Mouse (Mus musculus) forebrain, embryonic 11.5 days (tissue): Measurements from ENCODE around the gene Sh3bp4. TPM values are rescaled to one million over a fixed set of nuclear protein-coding genes. Genes with fewer than 3 reads are reported as not detected.

Source experiments
- ATAC-seq: fragments of 200-750 bp; cut with Nextera tagmentation; replicated peaks from 2 replicates; pipeline ENCODE4 v1.8.0; 2017; ENCODE audit warnings: moderate TSS enrichment; ENCODE audit not compliant: low FRiP score
- DNase-seq: peaks from one replicate; pipeline ENCODE4 v3.0.0-alpha.2; 2017; ENCODE audit warnings: low spot score
- H3K27ac ChIP-seq: fragments of 300-500 bp; sonication (generic); 2 replicates; pipeline ENCODE4 v1.5.1; 2014; ENCODE audit warnings: low read depth, low read length
- H3K27me3 ChIP-seq: fragments of 300-500 bp; sonication (generic); 2 replicates; pipeline ENCODE4 v1.6.1; 2014; ENCODE audit warnings: mild to moderate bottlenecking, low read length, mixed read lengths; ENCODE audit not compliant: control insufficient read depth, insufficient read depth
- H3K36me3 ChIP-seq: fragments of 300-500 bp; sonication (generic); 2 replicates; pipeline ENCODE4 v1.6.1; 2014; ENCODE audit warnings: mild to moderate bottlenecking, low read length, moderate library complexity, mixed read lengths; ENCODE audit not compliant: control insufficient read depth, insufficient read depth
- H3K4me1 ChIP-seq: fragments of 300-500 bp; sonication (generic); replicated peaks from 2 replicates; pipeline ENCODE4 v1.6.1; 2014; ENCODE audit warnings: low read length, mixed read lengths; ENCODE audit not compliant: control insufficient read depth, insufficient read depth
- H3K4me2 ChIP-seq: fragments of 300-500 bp; sonication (generic); 2 replicates; pipeline ENCODE4 v1.6.1; 2014; ENCODE audit warnings: low read depth, mild to moderate bottlenecking, low read length, moderate library complexity, mixed read lengths; ENCODE audit not compliant: severe bottlenecking
- H3K4me3 ChIP-seq: fragments of 300-500 bp; sonication (generic); 2 replicates; pipeline ENCODE4 v1.5.1; 2014; ENCODE audit warnings: low read depth, low read length
- H3K9ac ChIP-seq: fragments of 300-500 bp; sonication (generic); 2 replicates; pipeline ENCODE4 v1.6.1; 2014; ENCODE audit warnings: low read length
- H3K9me3 ChIP-seq: fragments of 300-500 bp; sonication (generic); 2 replicates; pipeline ENCODE4 v1.6.1; 2016; ENCODE audit warnings: low read length, mixed read lengths; ENCODE audit not compliant: control insufficient read depth
- WGBS: fragments of 180-500 bp; shearing (Covaris S2); extraction: QIAGEN DNeasy Blood & Tissue Kit; methylation state at CpG from one replicate; pipeline ENCODE4 v1.1.7; 2014; 5-methylcytosine and 5-hydroxymethylcytosine counted together
- polyA plus RNA-seq: library from polyadenylated mRNA; unstranded; fragments of >200 nt; fragmentation: Nextera tagmentation; extraction: Ambion mirVana; gene quantifications from 2 replicates; pipeline ENCODE4 v1.2.1, GENCODE M21; 2014

Sh3bp4 gene
- polyA plus RNA-seq, 1 experiment from 2014 or later, result 29.3 TPM

GRCm38 (mm10) chr1:89082171-89082882 lies 12.1 kb downstream of the Sh3bp4 start:
- Histone ChIP-seq H3K9ac (no peak overlapping the region), H3K36me3 (no peaks in the 10 kb centered on the region), H3K9me3 (no peaks in the 10 kb centered on the region), H3K27ac (no peak overlapping the region), H3K4me3 (no peak overlapping the region), H3K27me3 (no peaks in the 10 kb centered on the region), H3K4me2 (no peak overlapping the region), H3K4me1 (peaks cover 4% of the 10 kb centered on the region; the same call in 1 of the 2 replicates)
- WGBS, result 58% methylated on average over 14 of the region's 14 CpGs
- DNase-seq (no peak), ATAC-seq (no peak)

DNA sequence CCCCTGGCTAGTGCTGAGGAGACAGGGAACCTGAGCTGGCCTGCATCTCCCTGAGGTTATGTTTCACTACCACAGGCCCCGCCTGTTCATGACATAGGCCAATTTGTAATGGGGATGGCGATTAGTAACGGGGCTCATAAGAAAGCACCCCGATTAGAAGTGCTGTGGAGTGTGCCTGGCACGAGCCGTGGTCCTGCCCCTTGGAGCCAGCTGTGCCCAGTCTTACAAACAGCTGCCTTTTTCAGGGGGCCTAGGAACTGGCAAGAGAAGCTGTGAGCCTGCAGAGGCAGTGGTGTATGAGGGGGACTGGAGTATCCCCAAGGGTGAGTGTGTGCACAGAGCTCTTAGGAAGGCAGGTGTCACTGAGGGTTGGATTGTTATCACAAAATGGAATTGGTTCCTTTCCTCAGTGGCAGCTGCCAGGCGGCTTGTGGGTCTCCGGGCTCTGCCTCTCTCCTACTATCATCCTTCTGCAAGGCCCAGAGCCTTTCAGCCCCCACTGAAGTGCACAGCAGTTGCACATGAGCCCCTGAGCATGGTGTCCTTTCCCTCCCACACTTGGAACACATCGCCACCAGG lies 16.4 kb downstream of the Sh3bp4 start:
- Histone ChIP-seq H3K9me3 (no peaks in the 10 kb centered on the region), H3K4me3 (no peak overlapping the region), H3K27ac (no peak overlapping the region), H3K27me3 (no peaks in the 10 kb centered on the region), H3K36me3 (no peaks in the 10 kb centered on the region), H3K4me2 (no peak overlapping the region), H3K4me1 (peaks cover 3% of the 10 kb centered on the region; the same call in 1 of the 2 replicates), H3K9ac (no peak overlapping the region)
- no peak for DNase-seq
- ATAC-seq, result no peak
- 82% methylated on average over 9 of the region's 9 CpGs for WGBS

GRCm38 (mm10) chr1:89088144-89088543 lies 17.9 kb downstream of the Sh3bp4 start:
- H3K9me3 ChIP-seq, result no peaks in the 10 kb centered on the region
- H3K27ac ChIP-seq, result no peak overlapping the region
- peaks cover 17% of the 10 kb centered on the region for H3K4me1 ChIP-seq
- 68% methylated on average over 10 of the region's 10 CpGs for WGBS
- H3K4me2 ChIP-seq, result no peak overlapping the region
- H3K27me3 ChIP-seq, result no peaks in the 10 kb centered on the region
- H3K36me3 ChIP-seq, result no peaks in the 10 kb centered on the region
- H3K4me3 ChIP-seq, result no peak overlapping the region
- DNase-seq (no peak), ATAC-seq (no peak)
- H3K9ac ChIP-seq, result no peak overlapping the region

DNA sequence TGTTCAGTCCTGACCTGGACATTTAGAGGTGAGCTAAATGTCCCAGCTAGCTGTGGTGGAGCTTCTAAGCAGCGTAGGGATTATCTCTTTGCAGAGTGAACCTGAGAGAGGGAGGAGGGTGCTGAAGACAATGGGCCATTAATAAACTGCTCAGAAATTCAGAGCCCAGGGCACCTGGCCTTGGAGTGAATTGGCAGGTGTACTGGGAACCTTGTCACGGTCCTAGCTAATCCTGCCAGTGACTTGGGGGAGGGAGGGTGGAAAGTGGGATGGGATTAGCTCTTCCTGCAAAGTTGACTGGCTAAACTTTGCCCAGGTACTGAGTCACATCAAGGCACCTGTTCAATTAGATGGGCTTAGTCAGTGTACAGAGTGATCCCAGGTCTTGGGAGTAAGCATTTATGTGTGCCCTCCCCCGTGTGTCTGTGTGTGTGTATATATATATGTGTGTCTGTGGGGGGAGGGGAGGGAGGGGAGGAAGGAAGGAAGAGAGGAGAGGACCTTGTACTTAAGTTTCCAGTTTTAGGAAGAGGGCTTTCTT lies 18.6 kb downstream of the Sh3bp4 start:
- no peaks in the 10 kb centered on the region for H3K9me3 ChIP-seq
- 35% methylated on average over 3 of the region's 3 CpGs for WGBS
- no peak overlapping the region for H3K27ac ChIP-seq
- no peak overlapping the region for H3K4me3 ChIP-seq
- no peak overlapping the region for H3K9ac ChIP-seq
- ATAC-seq (no peak), DNase-seq (no peak)
- H3K4me2 ChIP-seq, result no peak overlapping the region
- no peaks in the 10 kb centered on the region for H3K27me3 ChIP-seq
- no peaks in the 10 kb centered on the region for H3K36me3 ChIP-seq
- peaks cover 19% of the 10 kb centered on the region for H3K4me1 ChIP-seq

DNA sequence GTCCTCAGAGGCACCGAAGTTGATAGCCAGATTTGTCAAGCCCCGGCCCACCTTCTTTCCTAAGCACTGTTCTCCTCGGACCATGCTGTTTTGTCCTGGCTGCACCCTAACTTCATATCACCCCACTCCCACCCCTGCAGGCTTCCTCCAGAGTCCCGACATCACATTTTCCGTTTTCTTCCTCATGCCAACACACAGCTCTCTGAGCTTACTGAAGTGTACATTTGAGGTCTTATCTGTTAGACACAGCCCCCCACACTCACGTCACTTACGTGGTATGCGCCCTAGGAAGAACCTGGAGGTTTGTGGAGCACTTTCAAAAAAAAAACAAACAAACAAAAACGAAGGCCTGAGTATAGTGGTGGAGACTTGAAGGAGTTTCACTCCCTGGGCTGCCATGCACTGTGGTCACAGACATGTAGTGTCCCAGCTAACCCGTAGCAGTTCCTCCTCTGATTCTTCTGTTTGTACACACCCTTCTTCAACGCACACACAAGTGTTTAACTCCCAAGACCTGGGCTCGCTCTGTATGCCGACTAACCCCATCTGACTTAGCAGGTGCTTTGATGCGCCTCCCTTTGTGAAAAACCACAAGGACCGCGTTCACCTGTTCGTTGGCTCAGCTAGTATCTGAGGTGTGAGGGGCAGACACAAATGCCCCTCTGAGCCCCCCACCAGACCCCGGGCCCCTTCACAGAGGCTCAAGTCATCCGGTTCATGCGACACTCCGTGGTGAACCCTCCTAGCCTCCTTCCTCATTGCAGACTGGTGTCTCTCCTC lies 19.8 kb downstream of the Sh3bp4 start:
- Histone ChIP-seq H3K9ac (no peak overlapping the region), H3K27me3 (no peaks in the 10 kb centered on the region), H3K36me3 (no peaks in the 10 kb centered on the region), H3K4me3 (no peak overlapping the region), H3K4me2 (no peak overlapping the region), H3K4me1 (peaks cover 26% of the 10 kb centered on the region), H3K9me3 (no peaks in the 10 kb centered on the region), H3K27ac (no peak overlapping the region)
- WGBS, result 88% methylated on average over 21 of the region's 21 CpGs
- ATAC-seq (no peak), DNase-seq (no peak)

- DNase-seq, result no peak
- no peak overlapping the region for H3K9ac ChIP-seq
- no peak overlapping the region for H3K27ac ChIP-seq
- H3K4me2 ChIP-seq, result no peak overlapping the region
- no peaks in the 10 kb centered on the region for H3K9me3 ChIP-seq
- no peaks in the 10 kb centered on the region for H3K36me3 ChIP-seq
- H3K4me1 ChIP-seq, result peaks cover 32% of the 10 kb centered on the region
- no peaks in the 10 kb centered on the region for H3K27me3 ChIP-seq
- no peak for ATAC-seq
- no peak overlapping the region for H3K4me3 ChIP-seq
- 73% methylated on average over 8 of the region's 8 CpGs for WGBS
Observed at GRCm38 (mm10) chr1:89090676-89091075, 20.5 kb downstream of the Sh3bp4 start.

DNA sequence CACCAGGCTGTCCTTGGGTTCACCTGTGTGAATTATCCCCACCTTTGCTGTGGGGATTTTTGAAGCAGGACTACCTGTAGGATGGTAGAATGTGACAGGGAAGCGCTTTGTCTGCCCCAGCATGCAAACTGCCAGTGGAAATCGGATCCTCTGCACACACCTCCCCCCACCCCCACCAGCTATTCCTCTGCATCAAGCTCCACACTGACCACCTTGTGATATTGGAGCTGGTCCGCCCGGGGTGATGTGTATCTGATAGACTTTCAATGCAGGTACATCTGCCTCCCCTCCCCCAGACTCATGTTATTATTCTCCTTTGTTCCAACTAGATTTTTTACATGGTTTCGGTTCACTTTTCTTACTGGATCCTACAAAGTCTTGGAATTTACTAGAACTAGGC lies 21.8 kb downstream of the Sh3bp4 start:
- H3K36me3 ChIP-seq, result no peaks in the 10 kb centered on the region
- H3K27me3 ChIP-seq, result no peaks in the 10 kb centered on the region
- ATAC-seq (0 out of 2 replicates have a peak, but pooled peaks have one; percentile 2), DNase-seq (peak; percentile 62)
- no peak overlapping the region for H3K4me3 ChIP-seq
- H3K4me2 ChIP-seq, result peak overlapping the region; percentile 39; the same call in 1 of the 2 replicates
- 31% methylated on average over 5 of the region's 5 CpGs for WGBS
- peaks cover 41% of the 10 kb centered on the region for H3K4me1 ChIP-seq
- H3K9ac ChIP-seq, result peak overlapping the region; percentile 51
- H3K27ac ChIP-seq, result peak overlapping the region; percentile 64
- no peaks in the 10 kb centered on the region for H3K9me3 ChIP-seq

DNA sequence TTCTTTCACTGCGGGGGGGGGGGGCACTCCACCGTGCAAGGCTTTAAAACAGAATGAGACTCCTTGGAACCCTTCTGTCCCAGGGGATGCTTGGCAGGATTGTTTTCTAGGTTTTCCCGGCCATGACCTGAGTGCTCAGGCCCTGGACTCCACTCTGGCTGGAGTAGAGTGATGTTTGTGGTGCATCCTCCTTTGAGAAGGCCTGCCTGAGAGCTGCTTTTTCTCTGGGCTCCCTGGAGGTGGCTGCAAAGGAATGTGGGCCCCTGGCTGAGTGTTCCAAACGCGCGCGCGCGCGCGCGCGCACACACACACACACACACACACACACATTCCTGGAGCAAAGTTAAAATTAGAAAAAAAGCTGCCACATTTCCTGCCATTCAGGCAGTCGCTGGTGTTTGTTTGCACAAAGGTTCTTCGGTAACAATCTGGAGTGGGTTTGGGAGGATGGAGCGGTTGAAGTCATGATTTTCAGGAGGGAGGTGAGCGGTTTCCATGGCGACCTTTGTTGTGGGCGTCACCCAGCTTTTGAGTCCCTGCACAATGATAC lies 22.3 kb downstream of the Sh3bp4 start:
- Histone ChIP-seq H3K4me2 (peak overlapping the region; percentile 39; the same call in 1 of the 2 replicates), H3K9me3 (no peaks in the 10 kb centered on the region), H3K36me3 (no peaks in the 10 kb centered on the region), H3K27me3 (no peaks in the 10 kb centered on the region), H3K9ac (peak overlapping the region; percentile 51), H3K4me3 (peak overlapping the region; percentile 6; the same call in 1 of the 2 replicates), H3K4me1 (peaks cover 41% of the 10 kb centered on the region), H3K27ac (peak overlapping the region; percentile 64)
- ATAC-seq (peak; percentile 61; the same call in 1 of the 2 replicates), DNase-seq (peak; percentile 71)
- WGBS, result 2% methylated on average over 19 of the region's 19 CpGs
